Mouse (Mus musculus) MEL (cell line): ENCODE results near the gene Nvl.

Experiments
- BHLHE40 ChIP-seq: IDR thresholded peaks from 2 replicates; pipeline ENCODE4 v1.6.1; 2012; ENCODE audit warnings: low read depth, mild to moderate bottlenecking, inconsistent platforms, low read length, improper control_type of control experiment, borderline replicate concordance
- MAFK ChIP-seq: IDR thresholded peaks from 2 replicates; pipeline ENCODE4 v1.6.1; 2011; ENCODE audit warnings: low read depth, mild to moderate bottlenecking, low read length, improper control_type of control experiment, borderline replicate concordance

DNA sequence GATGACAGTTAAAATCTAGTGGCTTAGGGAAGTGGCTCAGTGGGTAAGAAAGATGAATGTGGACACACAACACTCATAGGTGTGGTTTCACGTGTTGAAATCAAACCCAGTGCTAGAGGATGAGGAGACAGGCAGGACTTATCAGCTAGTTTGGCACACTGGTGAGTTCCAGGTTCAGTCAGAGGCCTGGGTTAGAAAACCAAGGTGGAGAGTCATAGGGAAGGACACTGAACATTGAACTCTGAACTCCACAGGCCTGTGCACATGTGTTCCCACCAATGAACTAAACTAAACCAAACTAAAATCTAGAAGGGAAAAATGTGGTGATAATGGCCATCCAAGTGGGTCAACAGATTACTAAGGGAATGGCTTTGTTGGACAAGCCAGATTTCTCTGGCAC is 96.5 kb downstream of the Nvl start:
- no peak for TF ChIP-seq BHLHE40
- TF ChIP-seq MAFK, result no peak
